In genomic region chr5:23676156-23677071, GRCm38 (mm10) we compare ENCODE assay signal across 8 mouse cellular contexts. TPM values are rescaled to one million over a fixed set of nuclear protein-coding genes. Genes with fewer than 3 reads are reported as not detected.
A peak's percentile ranks its signal among the peaks of the same experiment; 100 is the strongest.
DNase-seq lines count a peak whose midpoint lies in the region; ATAC-seq and TF ChIP-seq lines count a peak whose summit lies in the region.

No protein-coding gene starts in this region.

- H3K27me3 ChIP-seq in spleen, adult 2 months (ENCODE audit: control insufficient read depth, insufficient read depth, low read length): peaks cover 16% of the 10 kb centered on the region
- H3K27me3 ChIP-seq in kidney, embryonic 14.5 days (ENCODE audit: control insufficient read depth, insufficient read depth, low read length): no peaks in the 10 kb centered on the region
- peaks cover 25% of the 10 kb centered on the region for H3K27me3 ChIP-seq in liver, embryonic 14.5 days (ENCODE audit: control insufficient read depth, insufficient read depth, low read length)

- TF ChIP-seq POLR2A in spleen, adult 2 months (IDR thresholded peaks at IDR 0.05; ENCODE audit: low read depth, low read length): no peak
- TF ChIP-seq POLR2A in olfactory bulb, adult 2 months (IDR thresholded peaks at IDR 0.05; ENCODE audit: insufficient read depth, low read depth, low read length): no peak

- peaks cover 3% of the 10 kb centered on the region; the same call in 1 of the 2 replicates for H3K4me1 ChIP-seq in spleen, adult 2 months (ENCODE audit: control insufficient read depth, insufficient read depth, insufficient read length)
- H3K4me1 ChIP-seq in kidney, embryonic 14.5 days (ENCODE audit: control insufficient read depth, insufficient read depth, low read length): 0 out of 2 replicates have a peak, but pooled peaks cover 3% of the 10 kb centered on the region
- H3K4me1 ChIP-seq in liver, embryonic 14.5 days (replicated peaks; ENCODE audit: control insufficient read depth in 2 of 2, insufficient read depth in 2 of 2, low read length in 1 of 2): no peaks in the 10 kb centered on the region
- peaks cover 3% of the 10 kb centered on the region; the same call in 1 of the 2 replicates for H3K4me1 ChIP-seq in olfactory bulb, adult 2 months (ENCODE audit: control insufficient read depth, insufficient read depth, low read length)

- peak; percentile 37 for ATAC-seq in kidney, embryonic 14.5 days (ENCODE audit: low FRiP score, low TSS enrichment)
- no peak for ATAC-seq in liver, embryonic 14.5 days (ENCODE audit: insufficient read depth)

- peak overlapping the region; percentile 73 for H3K9ac ChIP-seq in kidney, embryonic 14.5 days (ENCODE audit: low read depth, low read length)
- H3K9ac ChIP-seq in liver, embryonic 14.5 days (replicated peaks): no peak overlapping the region

- no peak for TF ChIP-seq CTCF in spleen, adult 2 months (IDR thresholded peaks at IDR 0.05; ENCODE audit: extremely low read depth, insufficient read depth, insufficient read length, insufficient replicate concordance)
- no peak for TF ChIP-seq CTCF in liver, embryonic 14.5 days (IDR thresholded peaks at IDR 0.05; ENCODE audit: low read depth)
- TF ChIP-seq CTCF in olfactory bulb, adult 2 months (IDR thresholded peaks at IDR 0.05; ENCODE audit: insufficient read depth, low read depth, low read length): no peak

- H3K4me3 ChIP-seq in spleen, adult 2 months (ENCODE audit: extremely low read depth, insufficient read depth, insufficient read length): peak overlapping the region; percentile 83; the same call in 1 of the 2 replicates
- H3K4me3 ChIP-seq in kidney, embryonic 14.5 days (ENCODE audit: low read length): peak overlapping the region; percentile 72
- peak overlapping the region; percentile 39 to 72 for H3K4me3 ChIP-seq in liver, embryonic 14.5 days (ENCODE audit: insufficient read depth in 1 of 2, low read depth in 2 of 2, low read length in 2 of 2)
- H3K4me3 ChIP-seq in olfactory bulb, adult 2 months (ENCODE audit: insufficient read depth, low read depth, low read length): peak overlapping the region; percentile 99

- H3K27ac ChIP-seq in spleen, adult 2 months (ENCODE audit: insufficient read depth, low read length): no peak overlapping the region
- no peak overlapping the region for H3K27ac ChIP-seq in kidney, embryonic 14.5 days (ENCODE audit: low read depth, low read length)
- no peak overlapping the region for H3K27ac ChIP-seq in liver, embryonic 14.5 days
- peak overlapping the region; percentile 56; the same call in 1 of the 2 replicates for H3K27ac ChIP-seq in olfactory bulb, adult 2 months (ENCODE audit: insufficient read depth, low read depth, low read length)

- TF ChIP-seq EP300 in liver, embryonic 14.5 days (IDR thresholded peaks at IDR 0.05; ENCODE audit: low read depth): no peak

- no peaks in the 10 kb centered on the region for H3K9me3 ChIP-seq in kidney, embryonic 14.5 days (ENCODE audit: control insufficient read depth, low read length)
- H3K9me3 ChIP-seq in liver, embryonic 14.5 days (ENCODE audit: control insufficient read depth, low read length): no peaks in the 10 kb centered on the region

- H3K4me2 ChIP-seq in kidney, embryonic 14.5 days (replicated peaks; ENCODE audit: low read depth, low read length): peak overlapping the region; percentile 81
- H3K4me2 ChIP-seq in liver, embryonic 14.5 days (ENCODE audit: low read depth): peak overlapping the region; percentile 66

- H3K36me3 ChIP-seq in spleen, adult 2 months (ENCODE audit: control insufficient read depth, insufficient read depth, low read length): no peaks in the 10 kb centered on the region
- H3K36me3 ChIP-seq in kidney, embryonic 14.5 days (ENCODE audit: control insufficient read depth, insufficient read depth, low read length): no peaks in the 10 kb centered on the region
- no peaks in the 10 kb centered on the region for H3K36me3 ChIP-seq in liver, embryonic 14.5 days (replicated peaks; ENCODE audit: control insufficient read depth, insufficient read depth, low read depth)

- peak in 1 of 2 experiments; percentile 4 for DNase-seq in spleen, adult 2 months (ENCODE audit: low read depth in 1 of 2, low spot score in 2 of 2)
- DNase-seq in spleen, postnatal 36 days (ENCODE audit: low spot score in 2 of 2): no peak
- DNase-seq in cerebellum, adult 11-12 months: peak; percentile 54
- peak; percentile 20 to 29 for DNase-seq in frontal cortex, postnatal 25 days (ENCODE audit: low spot score in 2 of 2)
- no peak for DNase-seq in liver, embryonic 14.5 days (ENCODE audit: low read depth in 3 of 3, low spot score in 3 of 3)
- no peak for DNase-seq in spleen, postnatal 14 days (ENCODE audit: low spot score in 2 of 2)

- WGBS in spleen, adult 2 months: 13% methylated on average over 37 of the region's 41 CpGs
- 8% methylated on average over 41 of the region's 41 CpGs for WGBS in kidney, embryonic 14.5 days
- WGBS in liver, embryonic 14.5 days (ENCODE audit: insufficient replicate concordance): 9% methylated on average over 41 of the region's 41 CpGs
- 10% methylated on average over 38 of the region's 41 CpGs for WGBS in olfactory bulb, adult 2 months

RNA-seq across cellular contexts. Expression of gene Srpk2, which starts 8.0 kb away (rescaled TPM):
- polyA plus RNA-seq in spleen, adult 2 months (2012; rRNA removed): 3.9 and 4.1 TPM in 2 replicates
- 41.8 and 50.8 TPM in 2 replicates for polyA plus RNA-seq in kidney, embryonic 14.5 days (2014; fragmentation: Nextera tagmentation; extraction: Ambion mirVana)
- polyA plus RNA-seq in liver, embryonic 14.5 days (2012; rRNA removed): 1.9 and 3.2 TPM in 2 replicates
- 5.4 and 6.8 TPM in 2 replicates for polyA plus RNA-seq in liver, embryonic 14.5 days (2014; fragmentation: Nextera tagmentation; extraction: Ambion mirVana)
- polyA plus RNA-seq in olfactory bulb, adult 2 months (2012; ENCODE audit: insufficient read depth, insufficient read length, low replicate concordance, missing spikeins): 166 TPM in 1 of 2 replicates, not detected in the other

Comparison
In these comparisons a context has a peak if more than half of its experiments do, and no peak if none do; other contexts are left out.
1. DNase-seq: peak in cerebellum, adult 11-12 months (single experiment) and frontal cortex, postnatal 25 days (2 of 2); none in spleen, postnatal 36 days (0 of 2), liver, embryonic 14.5 days (0 of 3) and spleen, postnatal 14 days (0 of 2).
2. Peak in every context shown above with its lines, with median percentiles within 50 percentile points of each other: H3K4me3 ChIP-seq.